Mouse (Mus musculus): ENCODE results near the gene Pf4. TPM values are rescaled to one million over a fixed set of nuclear protein-coding genes. Genes with fewer than 3 reads are reported as not detected.
"Not testable (repeated sequence)": the region's sequence is repeated elsewhere in the genome, so short reads cannot be mapped to it uniquely, and the experiment has no call there.

The Pf4 gene
- polyA plus RNA-seq, 1 experiment from 2014 or later, result 83.8 TPM

- H3K36me3 ChIP-seq, result no peaks in the 10 kb centered on the region
- H3K4me3 ChIP-seq, result no peak overlapping the region
- WGBS, result 12% methylated on average over 8 of the region's 8 CpGs
- no peak overlapping the region for H3K9ac ChIP-seq
- ATAC-seq (ENCODE audit: insufficient number of reproducible peaks, low FRiP score, low TSS enrichment, low read depth), result no peak
- H3K4me2 ChIP-seq, result no peak overlapping the region
- H3K9me3 ChIP-seq, result no peaks in the 10 kb centered on the region
- no peak overlapping the region for H3K27ac ChIP-seq
- peaks cover 7% of the 10 kb centered on the region; the same call in 1 of the 2 replicates for H3K27me3 ChIP-seq
- peaks cover 17% of the 10 kb centered on the region for H3K4me1 ChIP-seq
Observed at GRCm38 (mm10) chr5:90790074-90790502, 17.9 kb downstream of the Pf4 start.

GRCm38 (mm10) chr5:90794195-90794625, 22.0 kb downstream of the Pf4 start, which contains the start of gene Cxcl15:
Gene Cxcl15 (plus strand): TSS chr5:90794534.
- Histone ChIP-seq H3K27ac (no peak within 1 kb of the TSS), H3K4me3 (no peak within 1 kb of the TSS)
- no peak for ATAC-seq (ENCODE audit: insufficient number of reproducible peaks, low FRiP score, low TSS enrichment, low read depth)

GRCm38 (mm10) chr5:90795392-90795791, 23.2 kb downstream of the Pf4 start:
- not testable (repeated sequence) for H3K4me2 ChIP-seq; H3K9me3 ChIP-seq; H3K4me3 ChIP-seq; H3K36me3 ChIP-seq; ATAC-seq (ENCODE audit: insufficient number of reproducible peaks, low FRiP score, low TSS enrichment, low read depth); H3K4me1 ChIP-seq; H3K27me3 ChIP-seq; H3K9ac ChIP-seq; H3K27ac ChIP-seq
- 87% methylated on average over 2 of the region's 2 CpGs for WGBS

More at GRCm38 (mm10) chr5:90794195-90794625, 22.0 kb downstream of the Pf4 start, which contains the start of gene Cxcl15:
- no peaks in the 10 kb centered on the region for H3K36me3 ChIP-seq
- no peak within 1 kb of the TSS for H3K9ac ChIP-seq
- no peaks in the 10 kb centered on the region for H3K27me3 ChIP-seq
- peaks cover 9% of the 10 kb centered on the region; the same call in 1 of the 2 replicates for H3K4me1 ChIP-seq
- WGBS, result 46% methylated on average over 5 of the region's 5 CpGs
- H3K4me2 ChIP-seq, result no peak within 1 kb of the TSS
- H3K9me3 ChIP-seq, result no peaks in the 10 kb centered on the region

GRCm38 (mm10) chr5:90804574-90804973, 32.3 kb downstream of the Pf4 start:
- Histone ChIP-seq H3K36me3 (no peaks in the 10 kb centered on the region), H3K27me3 (no peaks in the 10 kb centered on the region), H3K27ac (no peak overlapping the region), H3K4me2 (no peak overlapping the region), H3K4me3 (no peak overlapping the region), H3K9ac (no peak overlapping the region), H3K4me1 (no peaks in the 10 kb centered on the region), H3K9me3 (no peaks in the 10 kb centered on the region)
- ATAC-seq (ENCODE audit: insufficient number of reproducible peaks, low FRiP score, low TSS enrichment, low read depth), result no peak

- no peaks in the 10 kb centered on the region for H3K9me3 ChIP-seq
- H3K36me3 ChIP-seq, result no peaks in the 10 kb centered on the region
- no peaks in the 10 kb centered on the region for H3K4me1 ChIP-seq
- no peak overlapping the region for H3K27ac ChIP-seq
- no peak overlapping the region for H3K4me2 ChIP-seq
- no peaks in the 10 kb centered on the region for H3K27me3 ChIP-seq
- H3K4me3 ChIP-seq, result no peak overlapping the region
- ATAC-seq (ENCODE audit: insufficient number of reproducible peaks, low FRiP score, low TSS enrichment, low read depth), result no peak
- H3K9ac ChIP-seq, result no peak overlapping the region
Observed at GRCm38 (mm10) chr5:90806050-90806449, 33.8 kb downstream of the Pf4 start.

GRCm38 (mm10) chr5:90807176-90807950, 35.1 kb downstream of the Pf4 start:
- Histone ChIP-seq H3K9ac (no peak overlapping the region), H3K4me1 (no peaks in the 10 kb centered on the region), H3K27me3 (no peaks in the 10 kb centered on the region), H3K4me3 (no peak overlapping the region), H3K9me3 (no peaks in the 10 kb centered on the region), H3K27ac (no peak overlapping the region), H3K4me2 (no peak overlapping the region), H3K36me3 (no peaks in the 10 kb centered on the region)
- no peak for ATAC-seq (ENCODE audit: insufficient number of reproducible peaks, low FRiP score, low TSS enrichment, low read depth)
- 71% methylated on average over 3 of the region's 3 CpGs for whole genome bisulfite sequencing

GRCm38 (mm10) chr5:90819756-90820155, 47.5 kb downstream of the Pf4 start:
- no peak overlapping the region for H3K4me3 ChIP-seq
- no peak for ATAC-seq (ENCODE audit: insufficient number of reproducible peaks, low FRiP score, low TSS enrichment, low read depth)
- no peak overlapping the region for H3K27ac ChIP-seq
- no peak overlapping the region for H3K4me2 ChIP-seq
- H3K4me1 ChIP-seq, result no peaks in the 10 kb centered on the region
- no peaks in the 10 kb centered on the region for H3K9me3 ChIP-seq
- H3K36me3 ChIP-seq, result no peaks in the 10 kb centered on the region
- H3K9ac ChIP-seq, result no peak overlapping the region
- H3K27me3 ChIP-seq, result no peaks in the 10 kb centered on the region

Small RNAs within 50 kb of the gene (microRNA-seq; reads per million reads assigned to microRNA genes)
- gene Gm24322, result not detected

Other genes with a start within 250 kb of the Pf4 start
- 0.14 TPM in 1 of 2 replicates, not detected in the other for gene 5830473C10Rik, start 211.3 kb upstream of the Pf4 start, polyA plus RNA-seq (2015; fragmentation: Nextera tagmentation; extraction: Ambion mirVana)
- 3.7 and 3.9 TPM in 2 replicates for gene Rassf6, start 131.8 kb upstream of the Pf4 start, polyA plus RNA-seq (2015; fragmentation: Nextera tagmentation; extraction: Ambion mirVana)
- 1.3 and 2.1 TPM in 2 replicates for gene Cxcl5, start 13.1 kb upstream of the Pf4 start, polyA plus RNA-seq (2015; fragmentation: Nextera tagmentation; extraction: Ambion mirVana)
- 4.1 and 4.2 TPM in 2 replicates for gene Ppbp, start 3.9 kb upstream of the Pf4 start, polyA plus RNA-seq (2015; fragmentation: Nextera tagmentation; extraction: Ambion mirVana)
- gene Cxcl3, start 13.7 kb downstream of the Pf4 start, polyA plus RNA-seq (2015; fragmentation: Nextera tagmentation; extraction: Ambion mirVana), result 0.38 TPM in 1 of 2 replicates, not detected in the other
- 0.34 and 0.58 TPM in 2 replicates for gene Cxcl15, start 22.1 kb downstream of the Pf4 start, polyA plus RNA-seq (2015; fragmentation: Nextera tagmentation; extraction: Ambion mirVana)
- gene Cxcl1, start 118.8 kb downstream of the Pf4 start, polyA plus RNA-seq (2015; fragmentation: Nextera tagmentation; extraction: Ambion mirVana), result 1.3 TPM in 2 replicates
- not detected in 2 replicates for gene Cxcl2, start 131.4 kb downstream of the Pf4 start, polyA plus RNA-seq (2015; fragmentation: Nextera tagmentation; extraction: Ambion mirVana)
- 34.8 and 40.0 TPM in 2 replicates for gene Mthfd2l, start 158.7 kb downstream of the Pf4 start, polyA plus RNA-seq (2015; fragmentation: Nextera tagmentation; extraction: Ambion mirVana)